Mouse (Mus musculus) testis, adult 2 months (tissue): Measurements from ENCODE around the gene Soga1.

Experiments
- CTCF ChIP-seq: fragments of 200-500 bp; IDR thresholded peaks from 2 replicates; pipeline ENCODE4 v1.5.1; 2012; ENCODE audit warnings: low read depth, mild to moderate bottlenecking, inconsistent platforms, low read length, moderate library complexity; ENCODE audit not compliant: control insufficient read depth, insufficient read depth, insufficient replicate concordance
- POLR2A ChIP-seq: fragments of 200-500 bp; IDR thresholded peaks from 2 replicates; pipeline ENCODE4 v1.6.1; 2012; ENCODE audit warnings: low read depth, mild to moderate bottlenecking, inconsistent platforms, low read length, moderate library complexity; ENCODE audit not compliant: control insufficient read depth

- TF ChIP-seq POLR2A (no peak), CTCF (no peak)
Measured at GRCm38 (mm10) chr2:157057186-157057585, 21.9 kb downstream of the Soga1 start.
